Mouse (Mus musculus): ENCODE measurements around the gene Fmo5.
A peak's percentile ranks its signal among the peaks of the same experiment; 100 is the strongest.

The Fmo5 gene

GRCm38 (mm10) chr3:97628391-97629001 lies at the start of gene Fmo5:
Gene Fmo5 (plus strand): TSS chr3:97628804.
- peak; percentile 54 for DNase-seq (ENCODE audit: low read depth)

- DNase-seq (ENCODE audit: low read depth), result peak; percentile 56
Measured at GRCm38 (mm10) chr3:97585383-97586160, 43.0 kb upstream of the Fmo5 start.

GRCm38 (mm10) chr3:97587656-97588055 lies 40.9 kb upstream of the Fmo5 start:
- DNase-seq (ENCODE audit: low read depth), result no peak

- DNase-seq (ENCODE audit: low read depth), result no peak
Measured at GRCm38 (mm10) chr3:97590699-97591098, 37.9 kb upstream of the Fmo5 start.

GRCm38 (mm10) chr3:97593089-97593488 lies 35.5 kb upstream of the Fmo5 start:
- DNase-seq (ENCODE audit: low read depth), result no peak

- no peak for DNase-seq (ENCODE audit: low read depth)
Measured at GRCm38 (mm10) chr3:97594140-97594539, 34.5 kb upstream of the Fmo5 start.

- no peak for DNase-seq (ENCODE audit: low read depth)
Measured at GRCm38 (mm10) chr3:97595066-97595465, 33.5 kb upstream of the Fmo5 start.

- no peak for DNase-seq (ENCODE audit: low read depth)
Measured at GRCm38 (mm10) chr3:97596796-97597195, 31.8 kb upstream of the Fmo5 start.

GRCm38 (mm10) chr3:97600050-97600832 lies 28.4 kb upstream of the Fmo5 start:
- no peak for DNase-seq (ENCODE audit: low read depth)

GRCm38 (mm10) chr3:97609201-97609844 lies 19.3 kb upstream of the Fmo5 start:
- DNase-seq (ENCODE audit: low read depth), result peak; percentile 65

GRCm38 (mm10) chr3:97609845-97610410 lies 18.7 kb upstream of the Fmo5 start, which contains the start of gene Chd1l:
Gene Chd1l (minus strand): TSS chr3:97610203.
- DNase-seq (ENCODE audit: low read depth), result peak; percentile 83

GRCm38 (mm10) chr3:97611021-97611420 lies 17.6 kb upstream of the Fmo5 start:
- DNase-seq (ENCODE audit: low read depth), result no peak

GRCm38 (mm10) chr3:97615154-97615553 lies 13.4 kb upstream of the Fmo5 start:
- no peak for DNase-seq (ENCODE audit: low read depth)

GRCm38 (mm10) chr3:97615933-97616332 lies 12.7 kb upstream of the Fmo5 start:
- DNase-seq (ENCODE audit: low read depth), result no peak

GRCm38 (mm10) chr3:97617091-97617825 lies 11.3 kb upstream of the Fmo5 start:
- DNase-seq (ENCODE audit: low read depth), result no peak

- no peak for DNase-seq (ENCODE audit: low read depth)
Measured at GRCm38 (mm10) chr3:97617899-97618298, 10.7 kb upstream of the Fmo5 start.

- DNase-seq (ENCODE audit: low read depth), result no peak
Measured at GRCm38 (mm10) chr3:97620657-97621056, 7.9 kb upstream of the Fmo5 start.

GRCm38 (mm10) chr3:97624611-97625010 lies 4.0 kb upstream of the Fmo5 start:
- no peak for DNase-seq (ENCODE audit: low read depth)

- DNase-seq (ENCODE audit: low read depth), result no peak
Measured at GRCm38 (mm10) chr3:97627893-97628292, 711 bp upstream of the Fmo5 start.

GRCm38 (mm10) chr3:97629941-97630340 lies 1.3 kb downstream of the Fmo5 start:
- no peak for DNase-seq (ENCODE audit: low read depth)

GRCm38 (mm10) chr3:97630746-97631145 lies 2.1 kb downstream of the Fmo5 start:
- DNase-seq (ENCODE audit: low read depth), result no peak

All from c-Kit-positive CD71-positive TER-119-negative erythroid progenitor cells, embryonic 14.5 days (primary cell).